Mouse (Mus musculus) c-Kit-negative CD71-positive TER-119-positive erythroid progenitor cells, embryonic 14.5 days (primary cell): ENCODE measurements around the gene Etfdh.
"Not testable (repeated sequence)": the region's sequence is repeated elsewhere in the genome, so short reads cannot be mapped to it uniquely, and the experiment has no call there.

Experiments used
- DNase-seq: peaks from one replicate; pipeline ENCODE4 v3.0.0-alpha.2; 2013; ENCODE audit warnings: low read depth, low spot score

The Etfdh gene

DNA sequence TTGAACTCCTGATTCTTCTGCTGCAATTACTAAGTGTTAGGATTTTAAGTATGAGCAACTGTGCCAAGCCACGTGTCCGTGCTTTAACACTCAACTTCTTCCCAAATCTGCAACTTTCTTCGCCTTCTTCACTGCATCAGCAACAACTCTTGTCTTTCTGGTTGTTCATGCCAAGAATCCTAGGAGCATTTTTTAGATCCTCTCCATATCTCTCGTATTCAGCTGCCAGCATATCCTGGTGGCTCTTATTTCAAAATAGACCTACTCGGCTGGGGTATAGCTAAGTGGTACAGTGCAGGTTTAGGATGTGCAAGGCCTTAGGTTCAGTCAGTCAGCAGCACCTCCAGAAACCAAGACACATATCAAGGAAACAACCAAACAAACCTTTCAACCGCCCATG lies 51.7 kb downstream of the Etfdh start:
- no peak for DNase-seq

DNA sequence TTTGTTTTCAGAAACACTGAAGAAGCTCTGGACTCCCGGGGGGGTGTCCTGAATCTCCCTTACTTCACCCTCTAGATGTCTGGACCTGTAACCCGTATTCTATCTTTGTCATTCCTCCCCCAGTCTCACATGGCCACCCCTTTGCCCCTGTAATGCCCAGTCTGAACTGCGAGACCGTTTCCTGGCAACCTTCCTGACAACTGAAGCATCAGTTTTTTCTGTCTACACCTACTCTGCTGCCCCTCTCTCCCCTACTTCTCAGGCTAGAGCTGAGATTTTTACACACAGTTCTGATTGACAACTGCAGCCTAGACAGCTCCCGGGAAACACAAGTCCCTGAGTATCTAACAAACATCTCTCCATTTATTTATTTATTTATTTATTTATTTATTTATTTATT lies 52.4 kb downstream of the Etfdh start:
- no peak for DNase-seq

DNA sequence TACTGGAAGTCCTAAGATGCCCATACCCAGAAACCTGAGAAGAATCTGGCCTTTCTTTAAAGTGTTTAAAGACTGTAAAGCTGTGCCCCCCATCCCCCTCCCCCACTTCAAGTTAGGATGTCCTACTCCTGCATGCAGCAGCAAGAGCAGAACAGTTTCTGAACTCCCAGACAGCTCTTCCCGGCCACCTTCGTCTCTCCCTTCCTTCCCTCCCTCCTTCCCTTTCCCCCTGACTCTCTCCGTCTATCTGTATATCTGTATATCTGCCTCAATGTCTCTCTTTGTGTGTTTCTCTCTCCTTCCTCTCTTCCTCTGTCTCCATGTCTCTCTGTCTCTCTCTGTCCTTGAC lies 52.9 kb downstream of the Etfdh start:
- no peak for DNase-seq

DNA sequence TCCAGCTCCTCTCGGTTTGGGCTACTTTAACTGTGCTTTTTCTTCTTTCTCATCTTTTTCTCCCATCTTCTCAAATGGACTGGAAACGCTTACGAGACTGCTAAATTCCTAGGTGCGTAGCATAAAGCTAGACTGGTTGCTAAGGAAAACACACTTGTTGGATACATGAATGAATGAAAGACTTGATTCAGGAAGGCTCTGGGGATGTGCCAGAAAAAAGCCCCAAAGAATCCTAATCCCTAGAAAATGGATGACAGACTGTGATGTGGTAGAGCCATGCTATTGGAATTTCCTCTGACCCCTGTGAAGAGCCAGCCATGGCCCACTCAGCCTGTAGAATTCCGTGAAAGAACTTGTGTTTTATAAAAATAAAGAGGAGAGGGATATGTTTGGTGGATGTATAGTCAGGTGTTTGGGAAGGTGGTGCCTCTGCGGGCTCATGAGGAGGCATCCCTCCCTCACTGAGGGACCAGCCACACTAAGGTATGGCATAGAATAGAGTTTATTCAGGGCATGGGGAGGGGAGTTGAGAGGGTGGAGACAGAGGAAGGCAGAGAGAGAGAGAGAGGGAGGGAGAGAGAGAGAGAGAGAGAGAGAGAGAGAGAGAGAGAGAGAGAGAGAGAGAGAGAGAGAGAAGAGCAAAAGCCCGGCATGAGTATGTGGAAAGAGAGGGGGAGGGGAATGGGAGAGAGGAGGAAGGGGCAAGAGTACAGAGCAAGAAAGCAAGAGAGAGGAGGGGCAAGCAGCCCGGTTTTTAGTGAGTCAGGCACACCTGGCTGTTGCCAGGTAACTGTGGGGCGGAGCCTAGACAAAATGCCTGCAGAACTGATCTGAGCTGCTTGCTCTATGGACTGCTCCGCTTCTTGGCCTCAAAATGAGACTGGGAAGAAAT lies 53.5 kb downstream of the Etfdh start:
- DNase-seq = no peak

DNA sequence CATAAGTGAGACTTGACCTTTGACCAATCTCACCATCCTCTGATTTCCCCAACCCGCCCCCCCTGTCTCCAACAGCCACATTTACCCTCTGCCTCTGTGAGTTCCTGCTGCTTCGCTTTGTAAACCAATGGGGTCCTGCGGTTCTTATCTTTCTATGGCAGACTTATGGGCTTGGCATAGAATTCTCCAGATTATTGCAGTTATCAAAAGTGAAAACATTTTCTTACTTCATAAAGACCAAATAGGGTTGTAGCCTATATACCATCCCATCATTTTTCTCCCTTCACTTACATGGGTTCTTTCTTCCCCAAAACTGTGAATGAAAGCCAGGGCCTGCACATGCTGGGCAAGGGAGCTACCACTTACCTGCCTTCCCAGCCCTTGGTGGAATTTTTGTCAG lies 55.0 kb downstream of the Etfdh start:
- peak; percentile 74 for DNase-seq

DNA sequence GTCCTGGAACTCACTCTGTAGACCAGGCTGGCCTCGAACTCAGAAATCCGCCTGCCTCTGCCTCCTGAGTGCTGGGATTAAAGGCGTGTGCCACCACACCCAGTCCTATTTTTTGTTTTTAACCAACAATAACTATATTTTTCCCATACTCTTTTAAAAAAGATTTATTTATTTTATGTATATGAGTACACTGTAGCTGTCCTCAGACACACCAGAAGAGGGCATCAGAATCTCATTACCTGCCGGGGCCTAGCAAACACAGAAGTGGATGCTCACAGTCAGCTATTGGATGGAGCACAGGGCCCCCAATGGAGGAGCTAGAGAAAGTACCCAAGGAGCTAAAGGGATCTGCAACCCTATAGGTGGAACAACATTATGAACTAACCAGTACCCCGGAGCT lies 55.9 kb downstream of the Etfdh start:
- DNase-seq = not testable (repeated sequence)

DNA sequence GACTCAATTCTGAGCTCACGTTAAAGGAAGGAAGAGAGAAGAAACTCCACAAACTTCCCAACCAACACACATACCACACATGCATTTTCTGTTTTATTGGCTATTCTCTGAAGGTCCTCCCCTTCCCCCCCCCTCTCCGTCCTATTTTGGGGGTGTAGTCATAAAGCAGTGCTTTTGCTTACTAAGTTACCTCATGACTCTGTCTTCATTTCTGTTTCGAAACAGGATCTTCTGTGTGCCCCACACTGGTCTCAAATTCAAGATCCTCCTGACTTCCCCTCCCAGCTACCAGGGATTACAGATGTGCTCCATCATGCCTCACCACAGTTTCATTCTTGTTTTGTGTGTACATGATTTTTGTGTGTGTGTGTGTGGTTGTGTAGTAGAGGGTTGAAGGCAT lies 56.9 kb downstream of the Etfdh start:
- no peak for DNase-seq

DNA sequence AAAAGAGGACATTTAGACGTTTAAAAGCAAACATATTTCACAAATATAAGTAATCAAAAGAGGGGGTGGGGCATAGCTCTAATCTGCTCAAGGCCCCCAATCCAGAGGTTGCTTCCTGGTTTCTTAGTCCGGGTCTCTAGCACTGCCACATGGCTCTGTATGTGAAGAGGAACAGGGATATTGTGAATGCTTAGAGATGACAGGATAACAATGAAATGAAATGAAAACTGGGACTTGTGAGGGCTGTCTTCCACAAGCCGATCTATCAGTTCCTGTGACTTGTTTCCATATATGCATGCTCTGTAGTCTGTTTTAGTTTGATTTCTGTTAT lies 60.0 kb downstream of the Etfdh start:
- no peak for DNase-seq

DNA sequence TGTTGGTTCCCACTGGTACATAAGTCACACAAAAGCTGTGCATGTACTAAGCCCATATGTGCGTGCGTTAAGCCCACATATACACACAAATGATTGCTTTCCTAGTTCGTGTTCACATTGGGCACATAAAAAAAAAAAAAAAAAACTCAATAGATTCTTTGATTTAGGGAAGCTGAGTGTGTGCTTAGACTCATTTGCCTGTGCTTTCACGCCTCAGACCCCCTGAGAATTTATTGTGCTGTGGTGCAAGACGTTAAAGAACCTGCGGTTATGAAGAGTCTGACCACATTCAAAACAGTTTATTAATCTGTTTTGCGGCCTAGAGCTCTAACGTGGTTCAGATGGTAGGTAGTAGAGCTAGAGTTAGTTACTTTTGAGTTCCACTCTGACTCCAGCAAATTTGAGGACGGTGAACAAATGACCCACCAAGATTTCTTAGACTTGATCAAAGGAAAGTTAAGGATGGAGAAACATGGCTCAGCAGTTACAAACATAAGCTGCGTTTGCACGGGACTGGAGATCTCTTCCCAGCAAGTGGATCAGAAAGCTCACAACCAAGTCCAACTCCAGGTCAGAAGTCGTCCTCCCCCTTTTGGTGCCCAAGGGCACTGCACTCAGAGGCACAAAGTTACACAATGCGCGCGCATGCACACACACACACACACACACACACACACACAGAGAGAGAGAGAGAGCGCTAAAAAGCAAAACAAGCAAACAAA lies 60.5 kb downstream of the Etfdh start:
- DNase-seq = no peak

DNA sequence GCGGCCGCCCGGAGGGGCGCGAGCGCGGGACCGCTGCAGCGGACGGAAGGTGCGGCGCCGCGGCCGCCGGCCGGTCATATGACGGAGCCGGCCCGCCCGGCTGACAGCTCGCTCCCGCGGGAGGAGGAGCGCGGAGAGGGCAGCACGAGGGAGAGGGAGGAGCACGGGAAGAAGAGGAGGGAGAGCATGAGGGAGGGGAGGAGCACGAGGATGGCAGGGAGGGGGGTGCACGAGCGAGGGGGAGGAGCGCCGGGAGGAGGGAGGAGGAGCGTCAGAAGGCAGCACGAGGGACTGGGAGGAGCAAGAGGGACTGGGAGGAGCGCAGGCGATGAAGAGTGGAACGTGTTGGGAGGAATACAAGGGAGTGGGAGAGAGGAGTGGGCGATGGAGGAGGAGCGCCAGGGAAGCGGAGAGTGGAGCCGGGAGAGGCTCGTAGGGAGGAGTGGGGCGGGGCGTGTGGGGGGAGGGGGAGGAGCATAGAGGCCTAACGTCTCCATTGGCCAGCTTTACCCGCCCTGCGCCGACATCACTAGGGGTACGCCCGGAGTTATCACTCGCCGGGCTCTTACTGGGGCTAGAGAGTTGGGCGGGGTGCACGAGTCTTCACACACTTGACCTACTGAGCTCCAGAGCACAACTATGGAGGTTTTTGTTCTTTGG lies 61.5 kb downstream of the Etfdh start, which contains the start of gene Fnip2:
Gene Fnip2, minus strand, starts transcription at position 94 of the 660 bp plus-strand sequence.
- DNase-seq = peak; percentile 89

DNA sequence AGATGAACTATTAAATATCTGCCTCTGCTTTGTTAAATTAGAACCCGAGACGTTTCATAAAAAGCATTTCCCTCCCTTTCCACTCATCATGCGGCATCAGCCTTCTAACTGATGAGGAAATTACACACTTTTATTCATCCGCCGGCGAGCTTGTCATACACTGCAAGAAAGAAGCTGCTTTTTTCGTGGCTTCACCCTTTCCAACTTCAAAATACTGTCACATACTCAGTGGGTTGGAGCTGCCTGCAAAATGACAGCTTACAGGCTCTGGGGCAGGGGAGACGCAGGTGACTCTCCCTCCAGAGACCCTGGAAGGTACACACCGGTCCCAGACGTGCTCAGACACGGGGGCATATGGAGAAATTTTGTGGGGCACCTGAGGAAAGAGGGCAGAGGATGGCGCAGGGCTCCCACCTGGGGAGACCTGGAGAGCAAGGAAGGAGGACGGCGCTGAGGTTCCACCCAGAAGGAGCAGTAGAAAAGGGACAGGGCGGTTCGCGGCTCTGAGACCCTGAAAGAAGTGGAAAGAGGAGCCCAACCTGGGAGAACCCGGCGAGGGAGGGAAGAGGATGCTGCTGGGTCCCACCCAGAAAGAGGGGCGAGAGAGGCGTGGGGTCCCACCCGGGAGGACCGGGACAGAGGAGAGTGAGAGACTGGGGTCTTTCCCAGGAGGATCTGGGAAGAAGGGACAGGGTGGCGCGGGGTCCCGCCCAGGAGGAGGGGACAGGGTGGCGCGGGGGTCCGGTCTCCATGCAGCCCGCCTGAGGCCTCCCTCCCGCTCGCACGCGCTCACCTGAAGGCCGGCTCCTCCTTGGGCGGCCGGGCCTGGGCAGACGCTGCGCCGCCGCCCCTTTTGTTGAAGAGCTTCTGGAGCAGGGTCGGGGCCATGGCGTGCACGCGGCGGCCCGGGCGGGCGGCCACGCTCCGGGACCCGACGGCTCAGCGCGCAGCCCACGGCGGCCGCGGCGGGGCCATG lies 62.3 kb downstream of the Etfdh start:
- DNase-seq = no peak

DNA sequence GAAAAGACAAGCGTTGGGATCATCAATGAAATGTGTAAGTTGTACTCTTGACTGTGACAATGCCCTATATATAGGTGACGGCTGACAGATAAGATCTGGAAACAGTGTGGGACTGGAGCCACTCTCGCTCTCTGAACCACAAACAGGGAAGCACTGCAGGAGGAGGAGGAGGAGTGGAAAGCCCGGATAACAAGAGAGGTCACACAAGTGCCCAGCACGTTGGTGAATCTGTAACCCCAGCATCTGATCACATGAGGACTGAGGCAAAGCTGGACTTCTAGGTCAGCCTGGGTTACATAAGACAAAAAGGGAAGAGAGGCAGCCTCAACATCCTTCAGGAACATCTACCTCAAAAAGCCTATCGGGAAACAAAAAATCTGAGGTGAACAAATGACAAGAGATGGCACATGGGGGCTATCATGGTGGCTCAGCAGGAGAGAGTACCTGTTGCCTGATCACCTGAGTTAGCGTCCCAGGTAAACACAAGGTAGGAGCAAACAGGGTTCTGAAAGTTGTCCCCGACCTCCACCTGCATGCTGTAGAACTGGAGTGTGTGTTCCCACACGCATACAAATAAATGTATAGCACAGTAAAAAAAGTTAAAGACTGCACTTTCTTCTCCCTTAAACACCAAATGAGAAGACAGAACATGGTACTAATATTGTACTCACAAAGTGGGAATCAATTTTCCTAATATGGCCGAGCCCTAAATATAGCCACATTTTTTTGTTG lies 64.3 kb downstream of the Etfdh start:
- DNase-seq = no peak

DNA sequence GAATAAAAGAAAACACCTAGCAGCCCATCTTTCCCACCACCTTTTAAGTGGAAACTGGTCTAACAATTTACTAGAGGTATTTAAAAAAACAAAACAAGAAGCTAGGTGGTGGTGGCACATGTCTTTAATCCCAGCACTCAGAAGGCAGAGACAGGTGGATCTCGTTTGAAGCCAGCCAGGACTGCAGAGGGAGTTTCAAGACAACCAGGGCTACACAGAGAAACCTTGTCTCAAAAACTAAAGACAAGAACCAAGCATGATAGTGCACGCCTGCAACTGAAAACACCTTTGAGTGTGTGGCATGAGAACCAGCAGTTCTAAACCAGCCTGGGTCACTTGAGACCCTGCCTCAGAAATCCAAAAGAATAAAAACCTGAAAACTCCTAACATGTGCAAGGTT lies 65.8 kb downstream of the Etfdh start:
- no peak for DNase-seq

DNA sequence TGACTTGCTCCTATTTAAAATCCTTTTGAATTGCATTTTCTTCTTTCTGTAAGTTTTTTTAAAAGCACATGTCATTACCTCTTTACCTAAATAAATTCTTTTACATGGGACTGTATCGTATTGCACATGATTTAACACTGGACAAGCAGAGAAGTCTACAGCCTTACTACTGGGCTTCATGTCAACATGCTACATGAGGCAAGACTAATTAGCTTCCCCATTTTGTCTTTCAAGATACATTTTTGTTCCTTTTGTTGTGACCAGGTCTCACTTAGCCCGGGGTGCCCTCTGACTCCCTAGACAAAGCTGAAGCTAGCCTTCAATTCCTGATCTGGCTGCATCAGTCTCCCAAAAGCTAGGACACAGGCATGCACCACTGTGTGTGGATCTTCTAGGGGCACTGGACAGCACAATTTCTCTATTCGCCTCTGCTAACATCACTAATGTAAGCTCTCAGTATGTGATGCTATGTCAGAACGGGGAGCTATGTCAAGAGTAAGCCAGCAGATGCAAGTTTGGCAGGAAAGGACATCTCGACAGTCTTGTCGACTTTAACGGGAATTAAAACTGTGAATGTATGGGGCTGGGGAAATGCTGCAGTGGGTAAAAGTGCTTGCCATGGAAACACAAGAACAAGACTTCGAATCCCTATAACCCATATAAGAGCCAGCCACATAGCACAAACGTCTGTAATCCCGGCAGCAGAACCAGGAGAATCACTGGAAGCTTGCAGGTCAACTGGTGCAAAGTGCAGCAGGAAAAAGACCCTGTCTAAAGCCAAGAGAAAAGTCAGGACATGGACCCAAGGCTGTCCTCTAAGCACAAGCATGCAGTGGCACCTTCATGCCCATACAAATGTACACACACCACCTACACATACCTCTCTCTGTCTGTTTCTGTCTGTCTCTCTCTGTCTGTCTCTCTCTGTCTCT lies 67.2 kb downstream of the Etfdh start:
- DNase-seq = no peak

DNA sequence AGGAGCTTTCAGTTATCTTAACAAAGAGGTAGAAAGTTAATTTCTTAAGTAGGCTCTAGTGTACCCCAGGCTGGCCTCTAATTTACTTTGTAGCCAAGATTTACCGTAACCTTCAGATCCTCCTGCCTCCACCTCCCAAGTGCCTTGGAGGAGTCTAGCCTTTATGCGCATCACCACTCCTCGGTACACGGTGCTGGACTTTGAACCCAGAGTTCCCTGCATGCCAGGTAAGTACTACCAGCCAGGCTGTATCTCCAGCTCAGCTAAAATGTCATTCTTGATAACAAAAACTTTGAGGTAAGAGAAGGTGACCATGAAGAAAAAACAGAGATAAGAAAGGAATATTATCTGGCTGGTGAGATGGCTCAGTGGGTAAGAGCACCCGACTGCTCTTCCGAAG lies 68.7 kb downstream of the Etfdh start:
- DNase-seq = no peak

DNA sequence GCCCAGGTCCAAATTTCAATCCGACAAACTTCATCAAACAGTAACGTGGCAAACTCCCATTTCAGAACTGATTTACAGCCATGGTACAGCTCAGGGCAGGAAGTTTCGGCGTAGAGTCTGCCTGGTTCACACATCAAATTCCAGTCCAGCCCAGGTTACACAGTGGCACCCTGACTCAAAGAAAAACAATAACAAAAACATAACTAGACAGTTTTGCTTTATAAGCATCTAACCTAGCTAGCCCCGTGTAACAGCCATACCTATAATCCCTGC lies 69.6 kb downstream of the Etfdh start:
- no peak for DNase-seq

DNA sequence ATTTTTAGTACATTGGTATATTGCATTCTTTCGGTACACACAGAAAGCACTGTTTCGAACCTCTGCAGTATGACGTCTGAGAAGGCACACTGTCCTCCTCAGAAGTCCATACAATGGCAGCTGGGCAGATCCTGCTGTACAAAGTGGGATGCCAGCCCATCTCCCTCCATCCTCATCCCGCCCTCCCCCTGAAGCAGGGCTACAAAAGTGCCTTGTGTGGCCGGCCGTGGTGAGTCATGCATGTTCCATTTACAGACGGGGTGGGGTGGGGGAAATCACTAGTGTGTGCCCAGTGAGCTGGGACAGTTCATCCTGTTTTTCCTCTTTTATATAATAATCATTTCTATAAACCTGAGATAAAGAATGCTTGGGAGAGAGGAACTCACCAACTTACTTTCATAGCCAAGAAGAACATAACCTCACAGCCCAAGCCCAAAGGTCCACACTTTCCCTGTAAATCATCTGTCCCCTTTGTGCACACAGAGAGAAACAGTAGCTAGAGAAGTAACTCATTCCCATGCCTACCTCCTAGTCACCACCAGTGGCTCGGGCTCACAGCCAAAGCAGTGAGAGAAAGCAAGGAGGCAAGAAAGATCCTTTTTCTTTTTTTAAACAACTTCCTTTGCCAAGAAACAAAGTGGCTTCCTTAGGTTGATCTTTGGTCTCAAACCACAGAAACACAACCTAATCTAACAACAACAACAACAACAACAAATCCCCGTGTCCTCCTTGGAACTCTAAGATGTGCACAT lies 70.1 kb downstream of the Etfdh start:
- DNase-seq = no peak

DNA sequence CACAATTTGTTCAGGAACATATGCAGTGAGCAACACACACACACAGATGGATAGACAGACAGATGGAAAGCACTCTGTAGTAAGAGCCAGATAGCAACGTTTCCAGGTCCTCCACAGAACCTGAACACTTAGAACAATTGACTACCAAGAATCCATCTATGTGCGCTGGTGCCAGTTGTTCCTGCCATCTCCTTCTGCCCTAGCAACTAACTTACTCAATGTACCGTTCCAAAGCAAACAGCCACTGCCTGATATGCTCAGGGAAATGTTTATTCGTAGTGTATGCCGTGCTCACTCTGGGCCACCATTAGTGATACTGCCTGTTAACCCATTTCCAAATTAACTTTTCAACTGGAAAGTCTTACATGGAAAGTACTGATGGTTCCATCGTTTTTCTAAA lies 74.2 kb downstream of the Etfdh start:
- DNase-seq = no peak
